Mouse (Mus musculus) megakaryocyte, embryonic 14.5 days (primary cell): ENCODE data around the gene Rap1gap.

Experiments
- FLI1 ChIP-seq: IDR thresholded peaks from 2 replicates; pipeline ENCODE4 v1.6.1; 2012; ENCODE audit warnings: low read length, inconsistent platforms, mixed read lengths
- GATA1 ChIP-seq: IDR thresholded peaks from 3 replicates; pipeline ENCODE4 v1.6.1; 2012; ENCODE audit warnings: mixed read lengths, low read length, inconsistent platforms, borderline replicate concordance

GRCm38 (mm10) chr4:137707216-137707990 lies 42.9 kb downstream of the Rap1gap start:
- no peak for TF ChIP-seq GATA1
- no peak for TF ChIP-seq FLI1
